Mouse (Mus musculus): ENCODE results near the gene Gm21830.

DNA sequence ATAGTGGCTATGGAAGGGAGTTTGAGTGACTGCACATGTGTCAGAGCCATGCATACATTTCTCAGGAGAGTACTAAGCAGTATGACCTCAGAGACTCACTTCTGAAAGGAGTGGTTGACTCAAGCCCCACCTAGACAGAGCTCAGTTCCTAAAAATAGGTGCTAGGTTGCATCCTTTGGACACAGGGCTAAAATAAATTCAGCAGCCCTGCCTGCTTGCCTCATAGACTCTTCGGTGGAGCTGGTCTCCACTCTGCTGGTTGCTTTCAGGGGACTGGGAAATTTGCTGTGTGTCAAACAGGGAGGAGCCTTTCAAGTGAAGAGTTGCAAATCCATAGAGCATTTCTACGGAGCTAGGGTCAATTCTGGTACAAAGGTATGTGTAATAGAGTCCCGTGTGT lies 32.3 kb downstream of the Gm21830 start, which contains the start of gene Xirp2:
- TF ChIP-seq POLR2A (IDR thresholded peaks at IDR 0.05; ENCODE audit: borderline replicate concordance, insufficient read depth, low read length) (no peak), CTCF (IDR thresholded peaks at IDR 0.05; ENCODE audit: borderline replicate concordance, insufficient read depth, low read depth, low read length) (no peak)

All from cerebellum, adult 2 months (tissue).